Mouse (Mus musculus) forebrain, postnatal 0 days (tissue): ENCODE data around the gene Hsd17b2. TPM values are rescaled to one million over a fixed set of nuclear protein-coding genes. Genes with fewer than 3 reads are reported as not detected.

Source experiments
- ATAC-seq: fragments of 200-750 bp; cut with Nextera tagmentation; 2 replicates; pipeline ENCODE4 v1.8.0; 2017; ENCODE audit warnings: mild to moderate bottlenecking, moderate library complexity
- DNase-seq: peaks from one replicate; pipeline ENCODE4 v3.0.0-alpha.2; 2015
- H3K27ac ChIP-seq: fragments of 300-500 bp; sonication (generic); 2 replicates; pipeline ENCODE4 v1.5.1; 2014; ENCODE audit warnings: low read depth, mild to moderate bottlenecking, antibody characterized with exemption, low read length, moderate library complexity, mixed read lengths
- H3K27me3 ChIP-seq: fragments of 300-500 bp; sonication (generic); 2 replicates; pipeline ENCODE4 v1.6.1; 2014; ENCODE audit warnings: mild to moderate bottlenecking, low read length, mixed read lengths; ENCODE audit not compliant: insufficient read depth
- H3K36me3 ChIP-seq: fragments of 300-500 bp; sonication (generic); 2 replicates; pipeline ENCODE4 v1.6.1; 2014; ENCODE audit warnings: mild to moderate bottlenecking, moderate library complexity; ENCODE audit not compliant: insufficient read depth
- H3K4me1 ChIP-seq: fragments of 300-500 bp; sonication (generic); 2 replicates; pipeline ENCODE4 v1.6.1; 2014; ENCODE audit warnings: antibody characterized with exemption; ENCODE audit not compliant: insufficient read depth
- H3K4me2 ChIP-seq: fragments of 300-500 bp; sonication (generic); 2 replicates; pipeline ENCODE4 v1.6.1; 2014; ENCODE audit warnings: low read depth, mild to moderate bottlenecking, moderate library complexity
- H3K4me3 ChIP-seq: fragments of 300-500 bp; sonication (generic); 2 replicates; pipeline ENCODE4 v1.5.1; 2014; ENCODE audit warnings: low read depth, low read length, mixed read lengths
- H3K9ac ChIP-seq: fragments of 300-500 bp; sonication (generic); 2 replicates; pipeline ENCODE4 v1.6.1; 2014; ENCODE audit warnings: mild to moderate bottlenecking
- H3K9me3 ChIP-seq: fragments of 300-500 bp; sonication (generic); 2 replicates; pipeline ENCODE4 v1.6.1; 2016; ENCODE audit warnings: low read length
- CTCF ChIP-seq: sonication (generic); IDR thresholded peaks from 2 replicates; pipeline ENCODE4 v1.5.1; 2016; ENCODE audit warnings: antibody characterized with exemption, control low read depth, low read depth
- WGBS: fragments of 180-500 bp; shearing (Covaris S2); extraction: QIAGEN DNeasy Blood & Tissue Kit; methylation state at CpG from one replicate; pipeline ENCODE4 v1.1.7; 2014; 5-methylcytosine and 5-hydroxymethylcytosine counted together
- polyA plus RNA-seq: library from polyadenylated mRNA; unstranded; fragments of >200 nt; fragmentation: Nextera tagmentation; extraction: Ambion mirVana; gene quantifications from 2 replicates; pipeline ENCODE4 v1.2.1, GENCODE M21; 2015
- total RNA-seq: library from RNA; depleted of rRNA; stranded (reverse); fragments of >200 nt; gene quantifications from 2 replicates; pipeline ENCODE4 v1.2.3, GENCODE M21; 2014

Hsd17b2 gene
- total and polyA plus RNA-seq, 2 experiments from 2014 or later: not detected

DNA sequence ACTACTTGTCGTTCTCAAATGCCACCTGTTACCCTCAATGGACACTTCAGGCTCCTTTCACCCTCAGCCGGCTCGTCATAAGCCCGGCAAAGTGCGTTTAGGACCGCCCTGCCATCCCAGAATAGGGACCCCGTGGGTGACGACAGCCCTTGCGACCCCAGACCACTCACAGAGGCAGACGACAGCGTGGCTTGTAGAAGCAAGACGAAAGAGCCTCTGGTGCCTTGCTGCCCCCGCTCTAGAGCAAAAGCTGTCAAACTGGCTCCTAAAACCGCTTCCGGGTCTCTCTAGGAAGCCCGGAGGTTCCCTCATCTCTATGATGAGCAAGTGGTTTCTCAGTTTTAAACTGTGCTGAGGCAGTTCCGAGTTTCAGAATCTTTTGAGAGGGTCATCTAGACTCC is 28.3 kb upstream of the Hsd17b2 start, which contains the start of gene Sdr42e1:
Sdr42e1 (minus strand) TSS at position 260 of the 401 bp plus-strand sequence.
- Histone ChIP-seq H3K4me3 (peak within 1 kb of the TSS; percentile 48), H3K36me3 (no peaks in the 10 kb centered on the region), H3K9me3 (no peaks in the 10 kb centered on the region), H3K4me1 (no peaks in the 10 kb centered on the region), H3K27ac (no peak within 1 kb of the TSS), H3K27me3 (no peaks in the 10 kb centered on the region), H3K9ac (peak within 1 kb of the TSS; percentile 50), H3K4me2 (peak within 1 kb of the TSS; percentile 76)
- DNase-seq (peak; percentile 62), ATAC-seq (peak; percentile 14; the same call in 1 of the 2 replicates)
- TF ChIP-seq CTCF: no peak
- WGBS: 18% methylated on average over 17 of the region's 17 CpGs

DNA sequence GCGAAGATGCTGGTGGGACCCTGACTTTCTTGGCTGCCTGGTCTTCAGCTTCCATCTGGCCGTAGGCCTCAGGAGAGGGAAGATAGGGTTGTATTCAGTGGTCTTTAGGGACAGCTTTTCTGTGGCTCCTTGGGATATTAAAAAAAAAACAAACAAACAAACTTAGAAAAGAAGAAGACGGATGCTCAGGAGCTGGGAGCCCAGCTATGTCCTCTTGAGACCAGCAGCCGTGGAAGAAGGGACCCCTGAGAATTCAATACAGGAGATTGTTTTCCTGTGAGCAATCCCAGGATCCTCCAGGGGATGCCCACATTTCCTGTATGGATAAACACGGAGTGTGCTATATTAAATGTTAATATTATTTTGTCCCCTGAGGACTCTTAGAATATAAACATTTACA is 26.5 kb upstream of the Hsd17b2 start:
- H3K27me3 ChIP-seq: no peaks in the 10 kb centered on the region
- no peaks in the 10 kb centered on the region for H3K4me1 ChIP-seq
- H3K4me2 ChIP-seq: no peak overlapping the region
- no peak for TF ChIP-seq CTCF
- no peaks in the 10 kb centered on the region for H3K9me3 ChIP-seq
- no peak overlapping the region for H3K4me3 ChIP-seq
- DNase-seq: no peak
- no peaks in the 10 kb centered on the region for H3K36me3 ChIP-seq
- no peak overlapping the region for H3K9ac ChIP-seq
- no peak overlapping the region for H3K27ac ChIP-seq
- no peak for ATAC-seq
- WGBS: 77% methylated on average over 5 of the region's 5 CpGs

DNA sequence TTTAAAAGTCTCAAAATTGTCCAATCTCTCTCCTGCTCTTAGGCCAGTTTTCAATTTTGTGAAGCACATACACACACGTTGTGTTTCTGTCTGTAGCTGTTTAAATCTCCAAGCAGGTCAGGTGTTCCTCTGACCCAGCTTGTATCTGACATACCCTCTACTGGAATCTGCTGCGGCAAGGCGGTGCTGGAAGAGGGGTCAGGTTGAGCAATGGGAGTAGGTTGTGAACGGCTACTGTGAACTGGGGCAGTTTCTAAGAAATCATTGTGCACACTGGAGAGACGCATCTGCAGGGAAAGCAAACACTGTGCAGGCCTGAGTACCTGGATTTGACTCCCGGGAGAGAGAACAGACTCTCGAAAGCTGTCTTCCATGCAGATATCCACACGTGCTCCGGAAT is 25.2 kb upstream of the Hsd17b2 start:
- TF ChIP-seq CTCF: no peak
- no peak for ATAC-seq
- no peak overlapping the region for H3K9ac ChIP-seq
- 75% methylated on average over 9 of the region's 9 CpGs for WGBS
- no peak overlapping the region for H3K4me3 ChIP-seq
- H3K27me3 ChIP-seq: no peaks in the 10 kb centered on the region
- H3K36me3 ChIP-seq: no peaks in the 10 kb centered on the region
- no peak for DNase-seq
- no peak overlapping the region for H3K4me2 ChIP-seq
- no peak overlapping the region for H3K27ac ChIP-seq
- H3K4me1 ChIP-seq: no peaks in the 10 kb centered on the region
- H3K9me3 ChIP-seq: no peaks in the 10 kb centered on the region

- no peaks in the 10 kb centered on the region for H3K9me3 ChIP-seq
- 85% methylated on average over 8 of the region's 8 CpGs for WGBS
- ATAC-seq: no peak
- no peak for TF ChIP-seq CTCF
- H3K27ac ChIP-seq: no peak overlapping the region
- H3K4me2 ChIP-seq: no peak overlapping the region
- H3K36me3 ChIP-seq: no peaks in the 10 kb centered on the region
- H3K4me3 ChIP-seq: no peak overlapping the region
- H3K4me1 ChIP-seq: no peaks in the 10 kb centered on the region
- H3K27me3 ChIP-seq: no peaks in the 10 kb centered on the region
- no peak for DNase-seq
- H3K9ac ChIP-seq: no peak overlapping the region
Measured at GRCm38 (mm10) chr8:117677011-117677410, 24.7 kb upstream of the Hsd17b2 start.

DNA sequence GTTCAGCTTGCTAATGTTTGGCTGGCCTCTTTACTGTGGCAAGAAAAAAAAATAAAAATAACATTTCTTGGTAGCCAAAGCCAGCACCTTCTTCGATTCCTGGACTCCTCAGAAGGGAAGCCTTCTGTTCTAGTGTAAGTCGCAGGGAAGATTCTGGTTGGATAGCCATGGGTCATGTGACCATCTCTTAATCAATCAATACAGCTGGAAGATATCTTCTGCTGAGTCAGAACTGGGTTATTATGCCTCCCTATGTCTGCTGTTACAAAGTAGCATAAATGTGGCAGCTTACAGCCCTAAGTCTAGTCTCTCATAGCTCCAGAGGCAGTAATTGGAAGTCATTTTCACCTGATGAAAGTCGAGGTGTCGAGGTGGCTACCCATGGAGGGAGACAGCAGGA is 23.1 kb upstream of the Hsd17b2 start:
- no peak for TF ChIP-seq CTCF
- no peak overlapping the region for H3K9ac ChIP-seq
- 79% methylated on average over 4 of the region's 4 CpGs for WGBS
- H3K36me3 ChIP-seq: no peaks in the 10 kb centered on the region
- no peak overlapping the region for H3K4me2 ChIP-seq
- no peak overlapping the region for H3K4me3 ChIP-seq
- DNase-seq (no peak), ATAC-seq (no peak)
- no peak overlapping the region for H3K27ac ChIP-seq
- H3K4me1 ChIP-seq: no peaks in the 10 kb centered on the region
- H3K27me3 ChIP-seq: no peaks in the 10 kb centered on the region
- no peaks in the 10 kb centered on the region for H3K9me3 ChIP-seq

DNA sequence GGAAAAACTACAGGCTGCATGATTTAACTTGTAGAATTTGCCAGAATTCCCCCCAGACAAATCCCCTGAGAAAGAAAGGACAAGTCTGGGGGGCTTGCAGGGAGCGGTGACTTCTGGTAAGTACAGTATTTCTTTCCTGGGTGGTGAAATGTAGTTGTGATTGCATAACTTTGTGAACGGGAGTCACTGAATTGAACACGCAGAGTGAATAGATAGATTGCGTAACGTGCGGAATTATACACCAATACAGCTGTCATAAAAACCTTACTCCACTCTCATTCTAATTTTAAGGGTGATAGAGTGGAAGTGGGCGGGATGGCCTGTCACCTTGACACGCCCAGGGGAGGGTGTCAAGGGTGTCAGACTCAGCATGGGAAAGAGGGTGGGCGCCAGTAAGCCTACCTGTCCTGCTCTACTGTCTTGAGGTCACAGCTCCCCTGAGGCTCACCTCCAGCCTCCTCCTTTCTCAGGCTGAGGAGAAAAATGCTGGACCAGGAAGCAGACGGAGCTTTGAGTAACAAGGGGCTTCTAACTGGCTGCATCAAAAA is 17.7 kb upstream of the Hsd17b2 start:
- 84% methylated on average over 10 of the region's 10 CpGs for WGBS
- no peak for DNase-seq

DNA sequence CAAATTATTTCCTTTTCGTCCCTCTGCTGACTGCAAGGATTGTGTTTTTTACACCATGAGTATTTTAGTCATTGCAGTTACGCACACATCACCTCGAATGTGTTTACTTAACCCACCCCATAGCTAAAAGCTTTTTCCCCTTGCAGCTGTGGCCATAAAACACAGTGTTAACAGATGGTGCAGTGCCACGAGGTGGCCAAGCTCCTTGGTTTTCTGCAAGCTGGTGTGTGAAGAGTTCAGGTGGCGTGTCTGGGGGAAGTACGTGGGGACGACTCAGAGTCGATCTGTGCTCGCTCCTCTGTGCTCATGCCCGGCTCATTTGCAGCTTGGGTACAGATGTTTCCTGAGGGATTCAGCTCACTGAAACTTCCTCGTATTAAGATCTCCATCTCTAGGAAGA is 17.2 kb upstream of the Hsd17b2 start:
- Histone ChIP-seq H3K36me3 (no peaks in the 10 kb centered on the region), H3K4me1 (no peaks in the 10 kb centered on the region), H3K27ac (no peak overlapping the region), H3K4me2 (no peak overlapping the region), H3K9ac (no peak overlapping the region), H3K4me3 (no peak overlapping the region), H3K9me3 (no peaks in the 10 kb centered on the region), H3K27me3 (no peaks in the 10 kb centered on the region)
- 76% methylated on average over 11 of the region's 11 CpGs for WGBS
- ATAC-seq: no peak
- no peak for TF ChIP-seq CTCF
- no peak for DNase-seq

More for the DNA sequence above, 17.7 kb upstream of the Hsd17b2 start:
- Histone ChIP-seq H3K4me1 (no peaks in the 10 kb centered on the region), H3K27me3 (no peaks in the 10 kb centered on the region), H3K4me2 (no peak overlapping the region), H3K9ac (no peak overlapping the region), H3K9me3 (no peaks in the 10 kb centered on the region), H3K36me3 (no peaks in the 10 kb centered on the region), H3K4me3 (no peak overlapping the region), H3K27ac (no peak overlapping the region)
- ATAC-seq: no peak
- TF ChIP-seq CTCF: no peak
